Mouse (Mus musculus): ENCODE data around the gene Tmem189.

Gene Tmem189

GRCm38 (mm10) chr2:167700018-167700417, 10.4 kb upstream of the Tmem189 start:
- DNase-seq (ENCODE audit: low spot score): no peak

- peak; percentile 95 for DNase-seq (ENCODE audit: low spot score)
Measured at GRCm38 (mm10) chr2:167697902-167698301, 8.3 kb upstream of the Tmem189 start.

GRCm38 (mm10) chr2:167696143-167696542, 6.5 kb upstream of the Tmem189 start:
- no peak for DNase-seq (ENCODE audit: low spot score)

- peak; percentile 53 for DNase-seq (ENCODE audit: low spot score)
Measured at GRCm38 (mm10) chr2:167695491-167695890, 5.9 kb upstream of the Tmem189 start.

GRCm38 (mm10) chr2:167694963-167695362, 5.3 kb upstream of the Tmem189 start:
- DNase-seq (ENCODE audit: low spot score): peak; percentile 48

- peak; percentile 89 for DNase-seq (ENCODE audit: low spot score)
Measured at GRCm38 (mm10) chr2:167694244-167694643, 4.6 kb upstream of the Tmem189 start.

GRCm38 (mm10) chr2:167693540-167693939, 3.9 kb upstream of the Tmem189 start:
- DNase-seq (ENCODE audit: low spot score): peak; percentile 58

- DNase-seq (ENCODE audit: low spot score): no peak
Measured at GRCm38 (mm10) chr2:167692831-167693230, 3.2 kb upstream of the Tmem189 start.

- DNase-seq (ENCODE audit: low spot score): peak; percentile 79
Measured at GRCm38 (mm10) chr2:167691871-167692661, 2.4 kb upstream of the Tmem189 start.

- peak; percentile 80 for DNase-seq (ENCODE audit: low spot score)
Measured at GRCm38 (mm10) chr2:167691410-167691809, 1.8 kb upstream of the Tmem189 start.

GRCm38 (mm10) chr2:167690962-167691311, 1.3 kb upstream of the Tmem189 start:
- DNase-seq (ENCODE audit: low spot score): no peak

- DNase-seq (ENCODE audit: low spot score): no peak
Measured at GRCm38 (mm10) chr2:167690219-167690961, 768 bp upstream of the Tmem189 start.

- peak; percentile 89 for DNase-seq (ENCODE audit: low spot score)
Measured at GRCm38 (mm10) chr2:167688498-167689451, 847 bp downstream of the Tmem189 start, which contains the start of gene Cebpb. Gene Cebpb, plus strand, starts transcription at chr2:167688915.

- no peak for DNase-seq (ENCODE audit: low spot score)
Measured at GRCm38 (mm10) chr2:167688126-167688497, 1.5 kb downstream of the Tmem189 start.

- no peak for DNase-seq (ENCODE audit: low spot score)
Measured at GRCm38 (mm10) chr2:167687651-167688101, 1.9 kb downstream of the Tmem189 start.

GRCm38 (mm10) chr2:167687250-167687586, 2.4 kb downstream of the Tmem189 start:
- DNase-seq (ENCODE audit: low spot score): no peak

GRCm38 (mm10) chr2:167686382-167687249, 3.0 kb downstream of the Tmem189 start:
- no peak for DNase-seq (ENCODE audit: low spot score)

GRCm38 (mm10) chr2:167685865-167686264, 3.8 kb downstream of the Tmem189 start:
- DNase-seq (ENCODE audit: low spot score): no peak

GRCm38 (mm10) chr2:167685137-167685536, 4.5 kb downstream of the Tmem189 start:
- peak; percentile 98 for DNase-seq (ENCODE audit: low spot score)

- DNase-seq (ENCODE audit: low spot score): no peak
Measured at GRCm38 (mm10) chr2:167683721-167684120, 5.9 kb downstream of the Tmem189 start.

- peak; percentile 59 for DNase-seq (ENCODE audit: low spot score)
Measured at GRCm38 (mm10) chr2:167680657-167681056, 9.0 kb downstream of the Tmem189 start.
